Mouse (Mus musculus) right cerebral cortex, postnatal 25 days (tissue): ENCODE measurements around the gene Wipf3.

Source experiments
- DNase-seq: peaks from one replicate; pipeline ENCODE4 v3.0.0; 2022

Wipf3 gene

GRCm38 (mm10) chr6:54429447-54430194 is at the start of gene Wipf3:
Wipf3 (plus strand) TSS chr6:54429603.
- DNase-seq: peak; percentile 73

GRCm38 (mm10) chr6:54382636-54383035 is 46.8 kb upstream of the Wipf3 start:
- DNase-seq: no peak

- DNase-seq: no peak
Measured at GRCm38 (mm10) chr6:54383893-54384524, 45.4 kb upstream of the Wipf3 start.

- no peak for DNase-seq
Measured at GRCm38 (mm10) chr6:54384777-54385176, 44.6 kb upstream of the Wipf3 start.

- peak; percentile 16 for DNase-seq
Measured at GRCm38 (mm10) chr6:54386429-54386828, 43.0 kb upstream of the Wipf3 start.

GRCm38 (mm10) chr6:54387044-54387443 is 42.4 kb upstream of the Wipf3 start:
- no peak for DNase-seq

- peak; percentile 55 for DNase-seq
Measured at GRCm38 (mm10) chr6:54387751-54388150, 41.7 kb upstream of the Wipf3 start.

- no peak for DNase-seq
Measured at GRCm38 (mm10) chr6:54388690-54389275, 40.6 kb upstream of the Wipf3 start.

- peak; percentile 31 for DNase-seq
Measured at GRCm38 (mm10) chr6:54391765-54392164, 37.6 kb upstream of the Wipf3 start.

- DNase-seq: no peak
Measured at GRCm38 (mm10) chr6:54393886-54394285, 35.5 kb upstream of the Wipf3 start.

- no peak for DNase-seq
Measured at GRCm38 (mm10) chr6:54399194-54399923, 30.0 kb upstream of the Wipf3 start.

- DNase-seq: no peak
Measured at GRCm38 (mm10) chr6:54401503-54401902, 27.9 kb upstream of the Wipf3 start.

- DNase-seq: no peak
Measured at GRCm38 (mm10) chr6:54404916-54405315, 24.5 kb upstream of the Wipf3 start.

- no peak for DNase-seq
Measured at GRCm38 (mm10) chr6:54406116-54406515, 23.3 kb upstream of the Wipf3 start.

- no peak for DNase-seq
Measured at GRCm38 (mm10) chr6:54409271-54409670, 20.1 kb upstream of the Wipf3 start.

- no peak for DNase-seq
Measured at GRCm38 (mm10) chr6:54410451-54410850, 19.0 kb upstream of the Wipf3 start.

- DNase-seq: no peak
Measured at GRCm38 (mm10) chr6:54411591-54411990, 17.8 kb upstream of the Wipf3 start.

- no peak for DNase-seq
Measured at GRCm38 (mm10) chr6:54412879-54413278, 16.5 kb upstream of the Wipf3 start.

GRCm38 (mm10) chr6:54425230-54425629 is 4.2 kb upstream of the Wipf3 start:
- DNase-seq: no peak

GRCm38 (mm10) chr6:54428850-54429446 is 455 bp upstream of the Wipf3 start:
- no peak for DNase-seq

GRCm38 (mm10) chr6:54430221-54430620 is 818 bp downstream of the Wipf3 start:
- no peak for DNase-seq

GRCm38 (mm10) chr6:54431761-54432160 is 2.4 kb downstream of the Wipf3 start:
- DNase-seq: peak; percentile 80

- no peak for DNase-seq
Measured at GRCm38 (mm10) chr6:54432191-54432590, 2.8 kb downstream of the Wipf3 start.
